11 mouse cellular contexts compared by ENCODE assay signal in the genomic region with DNA sequence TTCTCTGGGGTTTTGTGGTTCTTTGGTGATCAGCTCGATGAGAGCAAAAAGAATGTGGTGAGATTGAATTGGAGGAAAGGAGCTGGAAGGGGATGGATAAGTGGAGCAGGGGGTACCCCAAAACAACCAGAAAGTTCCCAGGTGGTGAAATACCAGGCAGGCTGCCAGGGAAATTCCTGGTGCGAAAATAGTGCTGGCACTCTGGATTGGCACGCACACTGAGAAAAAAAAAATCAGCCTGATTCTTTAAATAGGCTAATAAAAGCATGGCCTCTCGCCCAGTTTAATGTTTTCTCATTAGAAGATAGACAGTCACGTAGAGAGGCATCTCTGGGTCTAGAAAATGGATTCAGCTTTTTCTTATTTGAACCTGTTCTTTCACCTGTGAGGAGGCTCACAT.
A peak's percentile ranks its signal among the peaks of the same experiment; 100 is the strongest.
DNase-seq lines count a peak whose midpoint lies in the region; ATAC-seq lines count a peak whose summit lies in the region.
"Had no signal": no experiment of that assay in that cellular context is flagged by ENCODE, and none has a peak within 500 bp of the region (broad histone marks: within the 10 kb centered on the region; RNA-seq: fewer than 3 reads in every experiment).

No protein-coding gene starts in this region.

- WGBS in kidney, embryonic 16.5 days = 77% methylated on average over 5 of the region's 5 CpGs

- no peaks in the 10 kb centered on the region for H3K36me3 ChIP-seq in kidney, embryonic 16.5 days (ENCODE audit: insufficient read depth, low read length)
- H3K36me3 ChIP-seq: limb, embryonic 13.5 days had no signal

- H3K9me3 ChIP-seq in kidney, embryonic 16.5 days (ENCODE audit: low read length) = no peaks in the 10 kb centered on the region
- H3K9me3 ChIP-seq: limb, embryonic 13.5 days had no signal

- no peak overlapping the region for H3K4me2 ChIP-seq in kidney, embryonic 16.5 days (replicated peaks; ENCODE audit: low read depth, low read length)
- H3K4me2 ChIP-seq: limb, embryonic 13.5 days; midbrain, embryonic 11.5 days had no signal

- no peaks in the 10 kb centered on the region for H3K4me1 ChIP-seq in kidney, embryonic 16.5 days (ENCODE audit: insufficient read depth, low read length)
- H3K4me1 ChIP-seq: limb, embryonic 13.5 days had no signal

- no peak for ATAC-seq in kidney, embryonic 16.5 days (ENCODE audit: low FRiP score, low TSS enrichment)

- H3K9ac ChIP-seq in kidney, embryonic 16.5 days (replicated peaks; ENCODE audit: low read length) = no peak overlapping the region
- H3K9ac ChIP-seq: limb, embryonic 13.5 days had no signal

- intact Hi-C loops in heart, postnatal 10 days (cut with DNase I) = loop anchor here (2.0 to 5.0 kb wide), 2 partner anchors 35 to 80 kb away; no protein-coding TSS in a partner anchor

- no peaks in the 10 kb centered on the region for H3K27me3 ChIP-seq in kidney, embryonic 16.5 days (ENCODE audit: insufficient read depth, low read length)
- H3K27me3 ChIP-seq: limb, embryonic 13.5 days had no signal

- no peak overlapping the region for H3K27ac ChIP-seq in kidney, embryonic 16.5 days (ENCODE audit: low read length)
- H3K27ac ChIP-seq: kidney, postnatal 0 days; limb, embryonic 13.5 days had no signal

- peak; percentile 32 for DNase-seq in adrenal gland, postnatal 10 days
- no peak for DNase-seq in adrenal gland, adult 18-20 months (ENCODE audit: low spot score in 2 of 2)
- peak; percentile 16 for DNase-seq in kidney, adult 18-20 months
- peak; percentile 2 for DNase-seq in adrenal gland, postnatal 25 days
- DNase-seq in heart, postnatal 10 days = peak; percentile 73 to 81
- no peak for DNase-seq in thymus, postnatal 36 days
- no peak for DNase-seq in thymus, postnatal 10 days (ENCODE audit: low spot score in 2 of 2)

- H3K4me3 ChIP-seq in kidney, embryonic 16.5 days (ENCODE audit: low read length) = no peak overlapping the region
- H3K4me3 ChIP-seq: limb, embryonic 13.5 days had no signal

Comparison
In these comparisons a context has a peak if more than half of its experiments do, and no peak if none do; other contexts are left out.
1. DNase-seq: peak in adrenal gland, postnatal 10 days (single experiment), kidney, adult 18-20 months (single experiment), adrenal gland, postnatal 25 days (single experiment) and heart, postnatal 10 days (2 of 2); none in adrenal gland, adult 18-20 months (0 of 2), thymus, postnatal 36 days (0 of 2) and thymus, postnatal 10 days (0 of 2).